Mouse (Mus musculus) ES-E14 (cell line): ENCODE results near the gene Zzef1. TPM values are rescaled to one million over a fixed set of nuclear protein-coding genes. Genes with fewer than 3 reads are reported as not detected.

Source experiments
- DNase-seq: peaks from one replicate; pipeline ENCODE4 v3.0.0-alpha.2; 2013; ENCODE audit warnings: low read depth, low spot score
- H3K27ac ChIP-seq: 2 replicates; pipeline ENCODE4 v1.5.1; 2012; ENCODE audit warnings: low read depth, mild to moderate bottlenecking, low read length, moderate library complexity, mixed read lengths; ENCODE audit not compliant: poor library complexity, insufficient read depth, severe bottlenecking
- H3K36me3 ChIP-seq: 2 replicates; pipeline ENCODE4 v1.6.1; 2012; ENCODE audit warnings: mild to moderate bottlenecking, low read length, moderate library complexity, mixed read lengths; ENCODE audit not compliant: control insufficient read depth, poor library complexity, insufficient read depth, severe bottlenecking
- H3K4me1 ChIP-seq, 2 experiments: fragments of 150-350 bp in 1 of 2; sonication (generic) in 1 of 2; 2 replicates each; pipeline ENCODE4 v1.6.1; 2012; ENCODE audit warnings: low read length in 2 of 2, mild to moderate bottlenecking in 1 of 2, mixed read lengths in 1 of 2; ENCODE audit not compliant: control insufficient read depth in 2 of 2, insufficient read depth in 2 of 2, poor library complexity in 1 of 2
- H3K4me3 ChIP-seq, 2 experiments: fragments of 150-350 bp in 1 of 2; sonication (generic) in 1 of 2; 2 replicates each; pipeline ENCODE4 v1.5.1; 2012; ENCODE audit warnings: low read length in 2 of 2, low read depth in 1 of 2, mild to moderate bottlenecking in 1 of 2, mixed read lengths in 1 of 2; ENCODE audit not compliant: insufficient read depth in 1 of 2, poor library complexity in 1 of 2, severe bottlenecking in 1 of 2
- H3K9ac ChIP-seq: 2 replicates; pipeline ENCODE4 v1.6.1; 2012; ENCODE audit warnings: low read depth, mild to moderate bottlenecking, low read length, mixed read lengths; ENCODE audit not compliant: poor library complexity, insufficient read depth, severe bottlenecking
- H3K9me3 ChIP-seq: fragments of 150-350 bp; sonication (generic); 2 replicates; pipeline ENCODE4 v1.6.1; 2012; ENCODE audit warnings: low read depth, mild to moderate bottlenecking, low read length; ENCODE audit not compliant: control insufficient read depth, insufficient read depth
- CHD2 ChIP-seq: IDR thresholded peaks from 2 replicates; pipeline ENCODE4 v1.6.1; 2014; ENCODE audit warnings: mild to moderate bottlenecking, low read depth, low read length, inconsistent platforms
- HCFC1 ChIP-seq: IDR thresholded peaks from 2 replicates; pipeline ENCODE4 v1.6.1; 2012; ENCODE audit warnings: low read length, inconsistent platforms, borderline replicate concordance; ENCODE audit not compliant: insufficient read depth
- MAFK ChIP-seq: IDR thresholded peaks from 2 replicates; pipeline ENCODE4 v1.6.1; 2014; ENCODE audit warnings: mild to moderate bottlenecking, low read depth, low read length, inconsistent platforms; ENCODE audit not compliant: insufficient read depth
- ZC3H11A ChIP-seq: IDR thresholded peaks from 2 replicates; pipeline ENCODE4 v1.6.1; 2012; ENCODE audit warnings: low read depth, mild to moderate bottlenecking, inconsistent platforms, low read length, borderline replicate concordance
- ZNF384 ChIP-seq: IDR thresholded peaks from 2 replicates; pipeline ENCODE4 v1.6.1; 2012; ENCODE audit warnings: low read depth, low read length, inconsistent platforms
- in situ Hi-C, 2 experiments: fragments of 600-800 bp; cut with MboI; formaldehyde crosslinking; loops; one replicate each; pipeline ENCODE4 v1.15.1; 2025; ENCODE audit warnings: low sequenced_read_pairs in 2 of 2, inconsistent platforms in 1 of 2; ENCODE audit not compliant: unreplicated experiment in 2 of 2
- total RNA-seq: library from RNA; depleted of rRNA; stranded (reverse); fragments of 300-350 nt; gene quantifications from 2 replicates; pipeline ENCODE4 v1.2.3, GENCODE M21; 2012

The Zzef1 gene
- total RNA-seq, 1 experiment = 22.3 TPM

DNA sequence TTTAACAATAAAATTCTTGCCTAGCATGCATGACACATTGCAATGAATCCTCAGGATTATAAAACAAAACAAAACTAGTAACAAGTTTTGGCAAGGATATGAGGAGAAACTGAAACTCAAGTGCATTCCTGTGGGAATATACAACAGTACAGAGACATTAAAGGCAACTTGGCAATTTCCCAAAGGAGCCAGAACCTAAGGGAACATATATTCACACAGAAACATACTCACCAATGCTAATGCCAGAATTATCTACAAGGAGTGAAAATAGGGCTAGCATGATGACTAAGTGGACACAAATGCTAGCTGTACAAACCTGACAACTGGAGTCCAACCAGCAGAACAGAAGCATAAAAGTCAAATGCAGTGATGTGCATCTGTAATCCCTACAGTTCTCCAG lies 4.0 kb upstream of the Zzef1 start:
- Histone ChIP-seq H3K36me3 (no peaks in the 10 kb centered on the region), H3K27ac (no peak overlapping the region), H3K4me3 (no peak overlapping the region), H3K9me3 (no peaks in the 10 kb centered on the region), H3K9ac (no peak overlapping the region), H3K4me1 (peaks cover 0 to 4% of the 10 kb centered on the region in 2 experiments; a peak in 2 of 4 replicates)
- no peak for DNase-seq
- in situ Hi-C loops = no loop called here
- TF ChIP-seq ZNF384 = no peak

DNA sequence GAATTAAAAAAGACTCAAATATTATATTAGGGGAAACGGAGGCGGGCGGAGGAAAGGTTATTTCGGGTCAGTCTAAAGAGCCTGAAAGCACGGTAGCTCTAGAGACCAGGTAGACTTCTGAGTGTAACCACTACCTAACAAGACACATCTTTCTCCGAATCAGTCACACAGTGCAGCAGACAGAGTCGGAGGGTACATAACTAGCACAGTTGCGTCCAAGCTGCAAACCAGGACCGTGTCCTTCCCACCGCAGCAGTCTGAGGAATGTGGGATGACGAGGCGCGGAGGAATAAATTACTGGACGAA lies 924 bp upstream of the Zzef1 start:
- Histone ChIP-seq H3K9me3 (no peaks in the 10 kb centered on the region), H3K4me3 (peak overlapping the region; percentile 81 to 87), H3K9ac (peak overlapping the region; percentile 92), H3K27ac (no peak overlapping the region), H3K4me1 (peaks cover 0 to 4% of the 10 kb centered on the region in 2 experiments; a peak in 2 of 4 replicates), H3K36me3 (no peaks in the 10 kb centered on the region)
- no peak for DNase-seq
- TF ChIP-seq ZNF384 (no peak), MAFK (no peak), ZC3H11A (no peak), CHD2 (no peak), HCFC1 (no peak)
- in situ Hi-C loops = no loop called here

DNA sequence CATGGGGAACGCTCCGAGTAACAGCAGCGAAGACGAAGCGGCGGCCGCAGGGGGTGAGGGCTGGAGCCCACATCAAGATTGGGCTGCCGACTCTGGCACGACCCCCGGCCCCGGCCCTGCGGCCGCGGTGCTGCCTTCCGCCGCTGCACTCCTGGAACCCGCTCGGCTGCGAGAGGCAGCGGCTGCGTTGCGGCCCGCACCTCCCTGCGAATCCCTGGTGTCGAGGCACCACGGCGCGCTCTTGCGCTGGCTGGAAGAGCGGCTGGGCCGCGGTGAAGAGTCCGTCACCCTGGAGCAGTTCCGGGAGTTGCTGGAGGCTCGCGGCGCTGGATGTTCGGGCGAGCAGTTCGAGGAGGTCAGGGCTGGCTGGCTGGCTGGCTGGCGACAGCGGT lies 266 bp downstream of the Zzef1 start:
- Histone ChIP-seq H3K36me3 (no peaks in the 10 kb centered on the region), H3K9me3 (no peaks in the 10 kb centered on the region), H3K4me1 (peaks cover 0 to 4% of the 10 kb centered on the region in 2 experiments; a peak in 2 of 4 replicates), H3K9ac (peak overlapping the region; percentile 79), H3K27ac (no peak overlapping the region), H3K4me3 (peak overlapping the region; percentile 81 to 87)
- no peak for TF ChIP-seq CHD2
- no peak for TF ChIP-seq HCFC1
- TF ChIP-seq MAFK = no peak
- TF ChIP-seq ZC3H11A = no peak
- no peak for TF ChIP-seq ZNF384
- no peak for DNase-seq
- in situ Hi-C loops = no loop called here

- TF ChIP-seq ZC3H11A (no peak), MAFK (no peak), HCFC1 (no peak), CHD2 (no peak), ZNF384 (no peak)
- Histone ChIP-seq H3K27ac (no peak overlapping the region), H3K36me3 (no peaks in the 10 kb centered on the region), H3K9ac (peak overlapping the region; percentile 79), H3K4me1 (peaks cover 0 to 4% of the 10 kb centered on the region in 2 experiments; a peak in 2 of 4 replicates), H3K9me3 (no peaks in the 10 kb centered on the region), H3K4me3 (peak overlapping the region; percentile 81 to 87)
- no peak for DNase-seq
- in situ Hi-C loops = no loop called here
Measured at GRCm38 (mm10) chr11:72796773-72797338, 830 bp downstream of the Zzef1 start.

GRCm38 (mm10) chr11:72798112-72798511 lies 2.1 kb downstream of the Zzef1 start:
- no peak overlapping the region for H3K4me3 ChIP-seq
- no peaks in the 10 kb centered on the region for H3K36me3 ChIP-seq
- TF ChIP-seq ZNF384 (no peak), HCFC1 (no peak), ZC3H11A (no peak), CHD2 (no peak), MAFK (no peak)
- H3K9ac ChIP-seq = no peak overlapping the region
- in situ Hi-C loops = no loop called here
- H3K9me3 ChIP-seq = no peaks in the 10 kb centered on the region
- no peak overlapping the region for H3K27ac ChIP-seq
- peaks cover 0 to 4% of the 10 kb centered on the region in 2 experiments; a peak in 2 of 4 replicates for H3K4me1 ChIP-seq
- DNase-seq = no peak
